Mouse (Mus musculus): ENCODE measurements around the gene Tshz3.

- TF ChIP-seq GATA1 (IDR thresholded peaks at IDR 0.05; ENCODE audit: low read length) (no peak), TAL1 (IDR thresholded peaks at IDR 0.05; ENCODE audit: low read length) (no peak)
Measured at GRCm38 (mm10) chr7:36699001-36699987, 1.4 kb downstream of the Tshz3 start.

All from erythroblast, embryonic 14.5 days (primary cell).